Mouse (Mus musculus) midbrain, embryonic 12.5 days (tissue): ENCODE results near the gene Rnf169. TPM values are rescaled to one million over a fixed set of nuclear protein-coding genes. Genes with fewer than 3 reads are reported as not detected.

Experiments
- ATAC-seq: fragments of 200-750 bp; cut with Nextera tagmentation; 2 replicates; pipeline ENCODE4 v1.8.0; 2017; ENCODE audit warnings: low read depth, moderate TSS enrichment, moderate library complexity; ENCODE audit not compliant: low FRiP score
- H3K27ac ChIP-seq: fragments of 300-500 bp; sonication (generic); replicated peaks from 2 replicates; pipeline ENCODE4 v1.5.1; 2016; ENCODE audit warnings: mild to moderate bottlenecking
- H3K27me3 ChIP-seq: fragments of 300-500 bp; sonication (generic); 2 replicates; pipeline ENCODE4 v1.6.1; 2016; ENCODE audit warnings: mild to moderate bottlenecking
- H3K36me3 ChIP-seq: fragments of 300-500 bp; sonication (generic); 2 replicates; pipeline ENCODE4 v1.6.1; 2016
- H3K4me1 ChIP-seq: fragments of 300-500 bp; sonication (generic); 2 replicates; pipeline ENCODE4 v1.6.1; 2016
- H3K4me2 ChIP-seq: fragments of 300-500 bp; sonication (generic); replicated peaks from 2 replicates; pipeline ENCODE4 v1.6.1; 2016; ENCODE audit warnings: mild to moderate bottlenecking, moderate library complexity
- H3K4me3 ChIP-seq: fragments of 300-500 bp; sonication (generic); 2 replicates; pipeline ENCODE4 v1.5.1; 2016; ENCODE audit warnings: mild to moderate bottlenecking
- H3K9ac ChIP-seq: fragments of 300-500 bp; sonication (generic); replicated peaks from 2 replicates; pipeline ENCODE4 v1.6.1; 2016; ENCODE audit warnings: mild to moderate bottlenecking, moderate library complexity
- H3K9me3 ChIP-seq: fragments of 300-500 bp; sonication (generic); 2 replicates; pipeline ENCODE4 v1.6.1; 2016; ENCODE audit warnings: mild to moderate bottlenecking
- WGBS: fragments of 180-500 bp; shearing (Covaris S2); methylation state at CpG from one replicate; pipeline ENCODE4 v1.1.7; 2016; 5-methylcytosine and 5-hydroxymethylcytosine counted together
- polyA plus RNA-seq: library from polyadenylated mRNA; unstranded; fragments of >200 nt; fragmentation: Nextera tagmentation; extraction: Ambion mirVana; gene quantifications from 2 replicates; pipeline ENCODE4 v1.2.1, GENCODE M21; 2016

Rnf169 gene
- polyA plus RNA-seq, 1 experiment from 2014 or later, result 7.4 TPM

GRCm38 (mm10) chr7:99876345-99876744, 103.9 kb downstream of the Rnf169 start:
- WGBS, result under 1% methylated on average over 3 of the region's 3 CpGs

GRCm38 (mm10) chr7:99875891-99876290, 104.4 kb downstream of the Rnf169 start:
- ATAC-seq, result no peak
- no peaks in the 10 kb centered on the region for H3K4me1 ChIP-seq
- WGBS, result 54% methylated on average over 5 of the region's 5 CpGs
- H3K4me3 ChIP-seq, result no peak overlapping the region
- H3K36me3 ChIP-seq, result no peaks in the 10 kb centered on the region
- H3K9ac ChIP-seq, result no peak overlapping the region
- no peaks in the 10 kb centered on the region for H3K9me3 ChIP-seq
- no peak overlapping the region for H3K4me2 ChIP-seq
- no peaks in the 10 kb centered on the region for H3K27me3 ChIP-seq
- no peak overlapping the region for H3K27ac ChIP-seq

More at GRCm38 (mm10) chr7:99876345-99876744, 103.9 kb downstream of the Rnf169 start:
- Histone ChIP-seq H3K27me3 (no peaks in the 10 kb centered on the region), H3K9ac (no peak overlapping the region), H3K4me2 (no peak overlapping the region), H3K4me1 (no peaks in the 10 kb centered on the region), H3K27ac (no peak overlapping the region), H3K36me3 (no peaks in the 10 kb centered on the region), H3K9me3 (no peaks in the 10 kb centered on the region), H3K4me3 (no peak overlapping the region)
- ATAC-seq, result no peak

- H3K27ac ChIP-seq, result no peak overlapping the region
- H3K4me2 ChIP-seq, result no peak overlapping the region
- H3K36me3 ChIP-seq, result no peaks in the 10 kb centered on the region
- H3K9ac ChIP-seq, result no peak overlapping the region
- no peaks in the 10 kb centered on the region for H3K9me3 ChIP-seq
- H3K27me3 ChIP-seq, result no peaks in the 10 kb centered on the region
- no peak for ATAC-seq
- 72% methylated on average over 6 of the region's 6 CpGs for WGBS
- H3K4me1 ChIP-seq, result no peaks in the 10 kb centered on the region
- no peak overlapping the region for H3K4me3 ChIP-seq
These were observed 106.3 kb downstream of the Rnf169 start for GRCm38 (mm10) chr7:99873965-99874364.

Other genes starting within 250 kb of the Rnf169 start
- not detected in 2 replicates for gene Olfr521, start 216.9 kb downstream of the Rnf169 start, polyA plus RNA-seq
- gene Neu3, start 152.0 kb downstream of the Rnf169 start, polyA plus RNA-seq, result 1.5 and 1.7 TPM in 2 replicates
- gene Xrra1, start 121.3 kb downstream of the Rnf169 start, polyA plus RNA-seq, result 0.55 and 0.82 TPM in 2 replicates
- 326 and 333 TPM in 2 replicates for gene Spcs2, start 117.0 kb downstream of the Rnf169 start, polyA plus RNA-seq
- gene Chrdl2, start 25.7 kb upstream of the Rnf169 start, polyA plus RNA-seq, result not detected in 2 replicates
- 78.4 and 86.3 TPM in 2 replicates for gene Pold3, start 141.1 kb upstream of the Rnf169 start, polyA plus RNA-seq
- gene Lipt2, start 178.8 kb upstream of the Rnf169 start, polyA plus RNA-seq, result 15.7 and 16.9 TPM in 2 replicates
- 1.4 and 1.5 TPM in 2 replicates for gene Kcne3, start 196.1 kb upstream of the Rnf169 start, polyA plus RNA-seq
- 11.8 and 14.3 TPM in 2 replicates for gene Pgm2l1, start 246.9 kb upstream of the Rnf169 start, polyA plus RNA-seq